8 mouse cellular contexts compared by ENCODE assay signal in genomic region chr7:81610125-81610524, GRCm38 (mm10). TPM values are rescaled to one million over a fixed set of nuclear protein-coding genes. Genes with fewer than 3 reads are reported as not detected.
DNase-seq lines count a peak whose midpoint lies in the region; TF ChIP-seq lines count a peak whose summit lies in the region.

No protein-coding gene starts in this region.

- TF ChIP-seq CTCF in testis, adult 2 months (IDR thresholded peaks at IDR 0.05; ENCODE audit: control insufficient read depth, insufficient read depth, insufficient replicate concordance, low read depth, low read length): peak; percentile 15; the same call in 1 of the 2 replicates

- no peaks in the 10 kb centered on the region for H3K9me3 ChIP-seq in erythroblast, embryonic 14.5 days (ENCODE audit: control insufficient read depth, low read length)

- no peaks in the 10 kb centered on the region for H3K36me3 ChIP-seq in testis, adult 2 months (ENCODE audit: control insufficient read depth, insufficient read depth, low read length)
- no peaks in the 10 kb centered on the region for H3K36me3 ChIP-seq in erythroblast, embryonic 14.5 days (ENCODE audit: control insufficient read depth)

- intact Hi-C loops in gastrocnemius, postnatal 14 days (cut with DNase I; ENCODE audit: low total_unique reads): no loop called here

- H3K4me1 ChIP-seq in testis, adult 2 months (ENCODE audit: control insufficient read depth, insufficient read depth, low read length): no peaks in the 10 kb centered on the region
- H3K4me1 ChIP-seq in erythroblast, embryonic 14.5 days (ENCODE audit: control insufficient read depth): peaks cover 27% of the 10 kb centered on the region

- no peaks in the 10 kb centered on the region for H3K27me3 ChIP-seq in testis, adult 2 months (ENCODE audit: control insufficient read depth, insufficient read depth, low read length)
- no peaks in the 10 kb centered on the region for H3K27me3 ChIP-seq in erythroblast, embryonic 14.5 days (ENCODE audit: control insufficient read depth)

- TF ChIP-seq POLR2A in testis, adult 2 months (IDR thresholded peaks at IDR 0.05; ENCODE audit: control insufficient read depth, low read depth, low read length): no peak; the same call in 1 of the 2 replicates

- DNase-seq in gastrocnemius, postnatal 10 days: peak; percentile 33
- DNase-seq in gastrocnemius, postnatal 14 days: no peak
- no peak for DNase-seq in testis, postnatal 14 days (ENCODE audit: low spot score)
- DNase-seq in retina, postnatal 1 day: peak; percentile 48
- DNase-seq in left cerebral cortex, adult 11 months (ENCODE audit: low spot score): no peak
- DNase-seq in cerebellum, adult 11 months: no peak

- peak overlapping the region; percentile 18 for H3K4me3 ChIP-seq in testis, adult 2 months (ENCODE audit: control insufficient read depth, low read depth, low read length)
- H3K4me3 ChIP-seq in erythroblast, embryonic 14.5 days (replicated peaks): peak overlapping the region; percentile 10

- H3K27ac ChIP-seq in testis, adult 2 months (ENCODE audit: control insufficient read depth, insufficient read depth, low read depth, low read length): no peak overlapping the region

RNA-seq across cellular contexts. Expression of gene Whamm, which starts 39.1 kb away (rescaled TPM):
- 1 to 10 TPM; 5.9 to 6.5 TPM for total RNA-seq in gastrocnemius, postnatal 10 days (2021)
- total RNA-seq in gastrocnemius, postnatal 14 days (2021): 1 to 10 TPM; 4.8 to 5.7 TPM
- polyA plus RNA-seq in testis, adult 2 months (2012; rRNA removed): 22.9 and 27.4 TPM in 2 replicates
- 3.9 and 4.5 TPM in 2 replicates for polyA plus RNA-seq in erythroblast, embryonic 14.5 days (2012)

RNA-seq across cellular contexts. Expression of gene Fsd2, which starts 43.4 kb away (rescaled TPM):
- total RNA-seq in gastrocnemius, postnatal 10 days (2021): 100 to 1,000 TPM; 195 to 220 TPM
- 100 to 1,000 TPM; 204 to 220 TPM for total RNA-seq in gastrocnemius, postnatal 14 days (2021)
- 0.16 and 0.43 TPM in 2 replicates for polyA plus RNA-seq in testis, adult 2 months (2012; rRNA removed)
- not detected in 2 replicates for polyA plus RNA-seq in erythroblast, embryonic 14.5 days (2012)

Comparison
In these comparisons a context has a peak if more than half of its experiments do, and no peak if none do; other contexts are left out.
1. DNase-seq: peak in gastrocnemius, postnatal 10 days (single experiment) and retina, postnatal 1 day (single experiment); none in gastrocnemius, postnatal 14 days (single experiment), testis, postnatal 14 days (single experiment), left cerebral cortex, adult 11 months (single experiment) and cerebellum, adult 11 months (single experiment).